Mouse (Mus musculus) liver, embryonic 14.5 days (tissue): ENCODE measurements around the gene Gpr156.

Experiments used
- CTCF ChIP-seq: IDR thresholded peaks from 2 replicates; pipeline ENCODE4 v1.5.1; 2016; ENCODE audit warnings: antibody characterized with exemption, low read depth, control low read depth
- EP300 ChIP-seq: IDR thresholded peaks from 2 replicates; pipeline ENCODE4 v1.6.1; 2016; ENCODE audit warnings: antibody characterized with exemption, low read depth

- TF ChIP-seq CTCF (no peak), EP300 (no peak)
Observed at GRCm38 (mm10) chr16:38005471-38005870, 89.2 kb downstream of the Gpr156 start.
